Mouse (Mus musculus): ENCODE data around the gene Gucd1.
"Not testable (repeated sequence)": the region's sequence is repeated elsewhere in the genome, so short reads cannot be mapped to it uniquely, and the experiment has no call there.

Gucd1 gene

DNA sequence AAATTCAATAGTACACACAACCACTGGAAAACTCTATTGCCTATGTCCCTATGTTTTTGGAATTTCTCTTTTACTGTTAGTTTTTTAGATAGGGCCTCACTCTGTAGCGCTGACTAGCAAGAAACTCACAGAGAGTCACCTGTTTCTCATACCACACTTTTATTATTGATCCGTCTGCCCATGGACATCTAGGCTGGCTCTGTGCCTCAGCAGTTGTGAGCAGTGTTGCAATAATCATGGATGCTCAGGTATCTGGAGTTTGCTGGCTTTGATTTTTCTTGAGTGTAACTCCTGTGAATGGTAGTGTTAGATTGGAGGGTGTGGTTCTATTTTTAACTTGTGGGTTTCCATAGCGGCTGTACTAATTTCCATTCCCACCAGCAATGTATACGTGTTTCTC is 162.4 kb downstream of the Gucd1 start:
- DNase-seq, result no peak

DNA sequence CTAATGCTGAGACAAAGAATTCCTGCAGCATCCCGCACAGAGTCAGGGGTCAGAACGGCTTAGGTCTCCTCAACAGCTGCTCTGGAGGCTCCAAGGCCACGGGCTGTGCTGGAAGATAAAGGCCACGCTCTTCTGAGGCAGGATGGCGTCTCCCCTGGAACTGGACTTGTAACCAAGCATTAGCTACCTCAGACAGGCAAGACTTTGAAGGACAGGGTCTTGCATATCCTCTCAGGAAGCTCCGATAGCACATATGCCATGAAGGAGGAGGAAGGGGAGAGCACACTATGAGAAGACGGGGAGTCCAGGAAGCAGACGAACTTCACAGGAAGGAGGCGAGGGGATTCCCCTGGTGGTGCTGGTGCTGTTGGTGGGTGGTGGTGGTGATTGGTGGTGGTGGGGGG is 163.9 kb downstream of the Gucd1 start:
- not testable (repeated sequence) for DNase-seq

DNA sequence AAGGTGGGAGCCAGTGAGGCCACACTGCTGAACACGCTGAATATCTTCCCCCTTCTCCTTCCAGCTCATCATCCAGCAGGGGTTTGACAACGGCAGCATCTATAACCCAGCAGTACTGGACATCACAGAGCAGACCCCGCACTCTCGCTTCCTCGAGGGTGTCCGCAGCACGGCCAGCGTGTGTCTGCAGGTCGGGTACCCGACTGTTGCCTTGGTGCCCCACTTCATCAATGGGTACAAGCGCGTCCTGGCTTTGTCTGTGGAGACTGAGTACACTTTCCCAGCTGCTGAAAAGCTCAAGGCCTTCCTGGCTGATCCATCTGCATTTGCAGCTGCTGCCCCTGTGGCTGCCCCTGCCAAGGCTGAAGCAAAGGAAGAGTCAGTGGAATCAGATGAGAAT is 165.2 kb downstream of the Gucd1 start:
- no peak for DNase-seq

DNA sequence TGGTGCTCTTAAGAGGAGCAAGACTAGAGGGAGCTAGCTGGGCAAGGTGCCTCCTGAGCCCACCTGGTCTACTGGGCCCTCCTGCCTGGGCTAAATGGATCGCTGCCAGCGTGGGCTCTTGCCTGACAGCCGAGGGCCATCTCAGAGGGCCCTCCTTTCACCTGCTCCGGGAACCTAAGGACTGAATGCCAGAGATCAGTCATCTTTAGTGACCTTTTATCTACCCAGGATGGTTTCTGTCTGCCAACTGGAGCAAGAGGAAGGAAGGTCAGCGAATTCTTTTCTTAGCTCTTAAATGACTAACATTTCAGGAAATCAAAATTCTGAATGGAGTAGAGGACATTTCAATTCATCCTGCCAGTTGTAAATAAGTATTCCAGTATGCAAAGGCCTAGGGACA is 167.2 kb downstream of the Gucd1 start:
- DNase-seq, result no peak

DNA sequence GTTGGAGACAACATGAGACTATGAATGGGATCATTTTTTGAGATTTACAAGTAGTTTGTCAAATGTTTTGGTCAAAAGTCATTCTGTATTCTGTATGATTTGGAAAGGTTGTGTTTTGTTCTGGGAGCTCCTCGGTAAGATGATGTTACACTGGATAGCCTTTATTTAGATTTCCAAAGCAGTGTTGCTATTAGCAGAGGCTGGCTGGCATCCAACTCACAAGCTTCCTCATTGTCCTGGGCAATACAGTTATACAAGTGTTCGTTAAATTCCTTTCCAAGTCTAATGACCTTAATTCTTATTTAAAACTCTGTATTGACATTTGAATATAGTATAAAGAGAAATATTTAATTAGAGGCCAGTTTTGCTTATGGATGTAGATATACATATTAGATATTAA is 172.5 kb downstream of the Gucd1 start:
- DNase-seq, result no peak

DNA sequence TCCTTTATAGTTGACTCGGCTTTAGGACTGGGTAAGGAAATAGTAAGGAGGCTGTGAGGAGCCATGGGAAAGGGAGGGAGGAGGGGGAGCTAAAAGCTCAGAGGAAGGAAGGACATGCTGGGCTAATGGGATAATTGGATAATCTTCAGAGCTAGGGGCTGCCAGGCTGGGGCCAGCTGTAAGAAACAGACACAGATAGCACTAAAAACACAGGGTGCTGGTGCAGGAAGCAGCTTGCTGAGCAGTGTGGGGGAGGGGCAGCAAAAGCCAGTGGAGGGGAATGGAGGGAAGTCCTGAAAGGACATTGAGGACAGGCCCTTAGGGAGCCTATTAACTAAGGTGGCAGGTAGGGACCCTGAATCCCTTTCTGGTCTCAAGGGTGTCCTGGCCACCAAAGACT is 173.2 kb downstream of the Gucd1 start:
- DNase-seq, result not testable (repeated sequence)

DNA sequence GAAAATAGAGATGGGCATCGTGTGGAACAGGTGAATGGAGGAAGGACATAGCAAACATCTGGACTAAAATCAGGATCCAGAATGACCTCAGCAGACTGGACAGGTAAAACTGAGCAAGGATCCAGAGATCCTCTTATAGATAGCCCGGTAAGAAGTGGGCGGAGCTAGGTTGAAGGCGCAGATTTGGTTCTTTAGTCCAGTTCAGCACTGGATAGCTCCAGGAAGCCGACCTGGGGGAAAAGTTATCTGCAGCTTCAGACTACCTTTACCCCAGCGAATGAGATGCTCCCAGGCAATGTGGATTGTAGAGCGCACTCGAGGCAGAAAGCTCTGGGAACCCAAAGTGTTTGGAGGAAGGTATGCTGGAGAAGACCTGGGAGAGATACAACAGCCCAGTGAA is 175.8 kb downstream of the Gucd1 start:
- no peak for DNase-seq

DNA sequence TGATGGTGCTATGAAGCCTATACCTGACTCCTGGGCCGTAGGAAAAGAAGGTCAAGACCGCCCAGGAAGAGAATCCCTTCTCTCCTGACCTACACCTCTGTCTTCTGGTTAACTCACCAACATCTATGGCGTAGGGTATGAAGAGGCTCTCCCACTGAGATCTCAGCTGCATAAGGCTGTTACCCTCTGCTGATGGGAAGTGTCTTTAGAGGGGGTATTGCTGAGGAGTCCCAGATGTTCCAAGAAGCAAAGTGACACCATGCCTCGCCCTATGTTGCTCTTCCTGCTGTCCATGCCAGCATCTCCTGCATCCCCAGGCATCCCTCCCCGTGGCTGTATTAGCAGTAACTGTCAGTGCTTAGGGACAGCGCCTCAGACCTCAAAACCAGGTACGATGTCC is 178.4 kb downstream of the Gucd1 start:
- no peak for DNase-seq

DNA sequence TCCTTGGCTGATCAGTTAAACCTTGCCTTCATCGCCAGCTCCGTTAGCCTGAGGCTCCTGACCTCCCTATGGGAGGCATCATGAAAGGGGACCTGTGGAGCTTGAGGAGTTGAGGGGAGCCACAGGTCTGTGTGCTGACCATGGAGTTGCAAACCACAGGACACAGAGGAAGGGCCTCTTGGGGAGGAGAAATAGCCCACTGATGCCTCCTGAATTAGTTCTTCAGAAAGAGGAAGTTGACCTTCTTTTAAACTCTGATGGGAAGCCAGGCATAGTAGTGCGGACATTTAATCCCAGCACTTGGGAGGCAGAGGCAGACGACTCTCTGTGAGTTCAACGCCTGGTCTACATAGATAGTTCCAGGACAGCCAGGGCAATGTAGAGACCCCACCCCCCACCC is 178.9 kb downstream of the Gucd1 start:
- DNase-seq, result no peak

DNA sequence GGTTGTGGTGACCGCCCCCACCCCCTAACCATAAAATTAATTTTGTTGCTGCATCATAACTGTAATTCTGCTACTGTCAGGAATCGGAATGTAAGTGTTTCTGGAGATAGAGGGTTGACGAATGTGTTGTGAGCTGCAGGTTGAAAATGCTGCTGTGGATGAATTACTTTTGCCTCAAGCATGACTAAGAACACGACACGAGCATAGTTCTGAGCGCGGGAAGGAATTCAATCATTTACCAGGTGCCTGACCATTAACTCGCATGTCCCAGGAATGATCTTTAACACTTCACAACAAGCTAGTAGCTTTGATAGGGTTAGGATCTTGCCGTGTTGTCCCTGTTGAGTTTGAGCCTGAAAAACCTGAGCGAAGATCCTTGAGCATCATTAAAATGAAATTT is 180.5 kb downstream of the Gucd1 start:
- no peak for DNase-seq

DNA sequence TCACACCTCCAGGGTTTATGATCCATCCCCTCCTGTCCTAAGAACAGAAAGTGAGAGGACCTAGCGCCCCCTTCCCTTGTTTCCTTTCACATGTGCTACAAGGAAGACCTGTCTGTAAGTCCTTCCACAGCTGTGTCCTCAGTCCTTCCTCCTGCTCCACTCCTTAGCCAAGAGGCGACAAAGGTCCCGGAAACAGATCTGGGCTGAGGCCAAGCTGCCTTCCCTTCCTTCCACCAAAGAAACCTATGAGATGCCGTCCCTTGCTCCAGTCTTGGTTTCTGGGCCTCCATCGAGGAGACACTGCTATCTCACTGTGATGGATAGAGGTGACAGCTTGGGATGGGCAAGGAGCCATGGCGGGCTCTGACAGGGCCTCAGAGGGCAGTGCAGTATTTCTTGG is 182.7 kb downstream of the Gucd1 start:
- DNase-seq, result no peak

DNA sequence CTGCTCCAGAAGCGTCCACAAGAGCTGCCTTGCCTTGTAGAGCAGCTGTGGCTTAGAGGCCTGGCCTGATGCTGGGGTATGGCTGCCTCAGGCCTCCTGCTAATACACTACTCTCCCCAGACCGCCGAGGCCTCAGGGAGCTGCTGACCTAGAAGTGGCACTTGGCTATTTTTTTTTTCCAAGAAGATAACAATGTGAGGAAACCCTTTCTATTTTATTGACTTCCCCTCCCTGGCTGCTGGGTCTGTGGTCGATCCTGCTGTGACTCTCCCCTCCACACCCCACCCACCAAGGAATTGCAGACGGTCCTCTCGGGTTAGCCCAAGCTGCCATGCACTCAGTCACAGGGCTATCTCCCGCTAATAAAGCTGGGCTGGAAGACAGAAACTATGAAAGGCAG is 183.6 kb downstream of the Gucd1 start:
- no peak for DNase-seq

DNA sequence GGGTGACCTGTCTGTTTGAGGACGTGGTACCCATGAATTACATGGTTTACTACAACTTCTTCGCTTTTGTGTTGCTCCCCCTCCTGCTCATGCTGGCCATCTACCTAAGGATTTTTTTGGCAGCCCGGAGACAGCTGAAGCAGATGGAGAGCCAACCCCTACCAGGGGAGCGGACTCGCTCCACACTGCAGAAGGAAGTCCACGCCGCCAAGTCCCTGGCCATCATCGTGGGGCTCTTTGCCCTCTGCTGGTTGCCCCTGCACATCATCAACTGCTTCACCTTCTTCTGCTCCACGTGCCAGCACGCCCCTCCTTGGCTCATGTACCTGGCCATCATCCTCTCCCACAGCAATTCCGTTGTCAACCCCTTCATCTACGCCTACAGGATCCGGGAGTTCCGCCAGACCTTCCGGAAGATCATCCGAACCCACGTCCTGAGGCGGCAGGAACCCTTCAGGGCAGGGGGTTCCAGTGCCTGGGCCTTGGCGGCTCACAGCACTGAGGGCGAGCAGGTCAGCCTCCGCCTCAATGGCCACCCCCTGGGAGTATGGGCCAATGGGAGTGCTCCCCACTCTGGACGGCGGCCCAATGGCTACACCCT is 184.5 kb downstream of the Gucd1 start:
- DNase-seq, result no peak

DNA sequence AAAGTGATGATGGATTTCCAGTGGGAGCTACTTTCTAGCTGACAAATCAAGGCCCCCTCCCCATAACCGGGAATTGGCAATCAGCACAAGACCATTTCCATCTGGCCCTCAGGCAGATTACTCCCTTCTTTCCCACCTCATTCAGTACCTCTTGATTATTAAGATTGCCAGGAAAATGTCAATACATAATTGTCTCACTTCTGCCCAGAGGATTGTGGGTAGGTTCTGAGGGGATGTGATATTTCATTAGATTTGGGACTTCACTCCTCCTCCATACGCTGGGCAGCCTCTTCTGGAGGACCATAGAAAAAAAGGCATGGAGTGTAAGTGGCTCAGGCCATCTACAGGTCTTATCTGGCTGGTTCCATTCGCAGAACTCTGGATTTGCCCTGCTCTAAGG is 185.5 kb downstream of the Gucd1 start:
- no peak for DNase-seq

DNA sequence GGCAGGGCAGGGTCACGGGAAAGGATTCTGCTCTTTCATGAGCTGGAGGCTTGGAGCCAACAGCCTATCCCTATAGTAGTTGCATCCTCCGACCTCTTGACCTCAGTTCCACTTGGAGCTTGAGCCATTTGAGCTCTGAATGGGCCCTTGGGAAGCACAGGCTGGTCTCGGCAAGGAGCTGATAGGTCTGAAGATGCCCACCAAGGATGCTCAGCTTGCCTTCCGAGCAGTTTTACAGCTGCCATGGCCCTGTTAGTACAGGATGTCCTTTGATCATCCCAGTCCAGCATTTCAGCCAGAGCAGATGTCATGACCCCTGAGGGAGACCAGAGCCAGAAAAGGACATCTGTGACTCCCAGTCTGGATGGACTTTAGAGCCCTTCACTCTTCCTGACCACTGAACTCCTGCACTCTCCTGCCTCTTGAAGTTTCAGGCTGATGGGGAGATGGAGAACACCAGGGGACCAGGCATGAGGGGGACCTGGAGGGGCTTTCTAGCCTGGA is 189.5 kb downstream of the Gucd1 start:
- no peak for DNase-seq

DNA sequence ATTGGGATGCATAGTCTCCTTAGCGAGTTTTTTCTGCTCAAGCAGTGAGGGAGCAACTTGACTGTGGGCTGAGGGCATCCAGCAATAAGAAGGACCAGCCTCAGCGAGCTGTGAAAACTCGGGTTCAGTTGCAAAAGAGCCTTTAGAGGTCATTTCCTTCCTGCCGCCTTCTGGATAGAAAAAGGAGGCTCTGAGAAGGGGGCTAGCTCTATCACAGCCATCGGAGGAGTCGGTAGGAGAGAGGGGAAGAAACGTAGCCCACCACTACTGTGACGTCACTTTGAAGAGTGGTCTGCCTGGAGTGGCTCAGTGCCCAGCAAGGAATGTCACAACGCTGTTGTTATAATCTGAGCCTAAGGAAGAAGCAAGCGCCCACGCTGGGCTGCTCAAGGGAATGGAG is 190.7 kb downstream of the Gucd1 start:
- no peak for DNase-seq

DNA sequence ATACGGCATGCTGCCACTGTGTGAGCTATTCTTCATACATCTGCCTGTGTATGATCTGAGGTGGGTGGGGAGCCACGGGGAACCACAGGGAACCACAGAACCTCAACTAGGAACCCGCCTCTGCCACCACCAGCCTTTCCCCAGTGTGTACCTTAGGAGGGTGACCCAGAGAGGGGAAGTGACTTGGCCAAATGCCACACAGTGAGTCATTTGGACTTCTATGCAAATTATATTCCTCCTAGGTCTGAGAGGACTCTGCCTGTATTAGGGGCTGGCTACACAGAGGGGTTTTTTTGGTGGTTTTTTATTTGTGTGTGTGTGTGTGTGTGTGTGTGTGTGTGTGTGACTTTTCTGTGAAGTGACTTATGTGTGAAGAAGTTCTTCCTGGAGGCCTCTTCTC is 191.2 kb downstream of the Gucd1 start:
- DNase-seq, result no peak

DNA sequence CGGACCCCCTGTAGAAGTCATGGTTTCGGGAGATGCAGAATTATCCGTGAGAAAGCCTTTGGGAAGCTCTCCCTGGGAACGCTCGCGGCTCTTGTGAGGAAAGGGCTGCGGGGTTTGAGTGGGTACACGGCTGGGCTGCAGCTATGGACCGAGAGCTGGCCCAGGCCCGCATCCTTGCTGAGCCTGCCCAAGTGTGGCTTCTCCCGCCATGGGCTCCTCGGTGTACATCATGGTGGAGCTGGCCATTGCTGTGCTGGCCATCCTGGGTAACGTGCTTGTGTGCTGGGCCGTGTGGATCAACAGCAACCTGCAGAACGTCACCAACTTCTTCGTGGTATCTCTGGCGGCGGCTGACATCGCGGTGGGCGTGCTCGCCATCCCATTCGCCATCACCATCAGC is 192.0 kb downstream of the Gucd1 start:
- DNase-seq, result no peak

DNA sequence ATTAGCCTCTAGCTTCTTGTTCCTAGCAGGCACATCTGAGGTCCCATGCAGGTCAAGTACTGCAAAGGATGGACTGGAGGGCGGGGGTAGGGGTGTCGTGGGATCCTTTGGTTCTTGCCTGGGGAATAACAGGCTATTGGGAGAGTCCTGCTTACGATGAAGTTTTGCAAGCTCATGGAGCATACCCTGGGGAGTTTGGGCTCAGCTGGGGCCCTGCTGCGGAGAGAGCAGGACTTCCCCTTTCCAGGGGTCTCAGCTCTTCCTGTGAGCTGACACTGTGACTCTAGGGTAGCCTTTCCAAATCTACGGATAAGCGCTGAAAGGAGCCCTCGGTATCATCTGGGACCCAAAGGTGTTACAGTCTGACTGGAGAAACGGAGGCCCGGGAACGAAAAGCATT is 193.4 kb downstream of the Gucd1 start:
- DNase-seq, result no peak

DNA sequence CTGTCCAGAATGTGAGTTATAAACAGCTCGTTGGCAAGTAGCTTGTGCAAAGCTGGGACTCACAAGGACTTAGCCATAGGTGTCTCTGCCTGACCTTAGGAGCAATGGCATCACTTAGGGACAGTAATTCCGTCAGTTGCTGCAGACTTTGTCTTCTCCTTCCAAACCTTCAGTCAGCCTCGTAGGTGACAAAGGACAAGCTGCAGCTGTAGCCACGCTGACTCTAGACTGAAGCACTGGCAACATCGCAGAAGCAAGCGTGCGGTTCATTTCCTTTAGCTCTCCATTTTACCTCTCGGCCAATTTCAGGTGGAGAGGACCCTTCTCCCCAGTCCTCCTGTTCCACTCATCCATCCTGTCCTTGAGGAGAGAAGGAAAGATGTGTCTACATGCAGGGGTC is 193.8 kb downstream of the Gucd1 start:
- DNase-seq, result no peak

DNA sequence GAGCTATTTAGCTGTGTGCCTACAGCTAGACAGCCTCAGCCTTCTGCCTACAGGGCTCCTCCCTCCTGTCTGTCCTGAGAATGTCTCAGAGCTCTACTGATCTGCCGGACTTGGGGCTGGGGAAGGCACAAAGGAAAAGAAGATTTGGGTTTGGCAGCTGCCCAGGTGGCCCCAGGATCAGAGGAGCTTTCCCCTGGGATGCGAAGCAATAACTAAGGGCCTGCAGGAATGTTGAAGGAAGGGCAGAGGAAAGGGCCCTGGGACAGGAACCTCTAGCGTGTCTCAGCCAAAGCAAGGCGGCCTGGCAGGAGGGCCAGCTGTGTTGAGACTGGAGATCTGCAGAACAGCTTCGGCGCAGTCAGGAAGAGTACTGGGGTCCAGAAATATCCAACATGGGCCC is 194.8 kb downstream of the Gucd1 start:
- DNase-seq, result no peak

DNA sequence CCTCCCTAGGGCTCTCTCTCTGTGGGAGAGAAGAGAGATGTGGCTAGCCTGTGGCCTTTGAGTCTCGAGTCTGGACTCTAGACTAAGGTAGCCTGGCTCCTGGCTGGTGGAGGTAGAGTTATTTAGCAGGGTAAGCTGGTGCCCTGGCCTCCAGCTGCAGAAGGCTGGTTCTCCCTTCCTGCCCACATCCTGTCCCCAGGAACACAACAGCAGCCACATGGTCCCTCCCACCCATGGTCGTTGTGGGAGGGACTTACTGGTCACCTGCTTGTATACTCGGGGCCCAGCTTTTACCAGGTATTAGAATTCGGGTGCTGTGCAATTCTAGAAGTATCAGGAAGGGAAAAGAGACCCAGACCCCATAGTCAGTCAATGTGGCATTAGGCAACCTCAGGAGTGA is 197.5 kb downstream of the Gucd1 start:
- no peak for DNase-seq

DNA sequence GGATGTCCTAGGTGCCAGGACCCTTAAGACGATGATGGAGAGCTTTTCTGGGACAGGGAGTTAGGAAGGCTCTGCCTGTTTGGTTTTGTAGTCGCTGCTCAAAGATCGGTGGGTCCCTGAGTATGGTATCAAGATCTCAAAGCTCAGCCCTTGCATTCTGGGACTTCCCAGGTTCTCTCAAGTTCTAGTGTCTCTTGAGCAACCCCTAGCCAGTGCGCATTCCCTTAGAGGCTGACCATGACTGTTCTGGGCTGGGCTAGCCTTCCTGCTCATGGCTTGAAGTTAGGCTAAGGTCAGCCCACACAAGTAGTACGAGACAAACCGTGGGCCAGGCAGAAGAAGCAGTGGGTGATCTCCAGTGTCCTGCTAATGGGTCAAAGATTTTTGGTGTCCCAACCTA is 199.6 kb downstream of the Gucd1 start:
- DNase-seq, result no peak

DNA sequence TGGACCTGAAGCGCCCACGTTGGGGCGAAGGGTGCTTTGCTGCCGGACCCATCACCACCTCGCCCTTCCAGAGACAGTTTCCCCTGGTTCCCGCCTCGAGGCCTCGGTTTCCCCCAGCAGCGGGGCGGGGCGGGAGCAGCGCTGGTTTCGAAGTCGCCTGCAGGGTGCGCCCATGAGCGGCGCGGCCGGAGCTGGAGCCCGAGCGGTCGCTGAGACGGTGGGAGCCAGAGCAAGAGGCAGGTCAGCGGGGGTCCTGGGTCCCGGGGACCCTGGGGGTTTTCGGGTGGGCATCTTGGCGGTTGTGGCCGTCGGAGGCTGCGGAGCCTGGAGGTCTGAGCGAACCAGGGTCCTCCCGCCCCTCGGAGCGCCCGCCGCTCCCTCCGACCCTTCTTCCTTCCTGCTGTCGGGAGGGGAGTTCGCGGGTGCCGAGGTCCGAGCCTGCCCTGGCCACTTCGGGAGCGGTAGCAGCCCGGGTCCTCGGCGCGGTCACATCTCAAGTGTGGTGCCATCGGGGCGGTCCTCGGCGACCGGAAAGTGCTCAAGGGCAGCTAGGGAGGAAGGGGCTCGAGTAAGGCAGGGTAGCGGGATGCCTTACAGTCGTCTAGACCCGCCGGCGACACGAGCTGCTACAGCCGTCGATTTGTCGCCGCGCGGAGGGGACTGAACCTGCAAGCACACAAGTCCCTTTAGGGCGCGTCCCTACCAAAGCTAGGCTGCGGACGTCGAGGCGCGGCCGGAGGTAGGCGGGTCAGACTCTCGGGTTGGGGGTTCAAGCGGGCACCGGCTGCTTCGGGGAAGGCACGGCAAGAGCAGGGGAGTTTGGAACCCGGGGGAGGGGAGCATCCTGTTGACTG is 200.6 kb downstream of the Gucd1 start:
- DNase-seq, result peak; percentile 70

DNA sequence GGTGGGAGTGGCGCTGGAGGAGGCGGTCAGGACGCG is 201.1 kb downstream of the Gucd1 start, which contains the start of gene Adora2a:
Gene Adora2a, plus strand, starts transcription at position 6 of the 36 bp plus-strand sequence.
- DNase-seq, result no peak
